Mouse (Mus musculus) bone marrow, adult 2 months (tissue): ENCODE measurements at regions not wholly inside any gene's neighbourhood (a gene's known extent, or its start where the extent isn't known, plus 50 kb on each side); places are given as distances from the start of the nearest gene placed in this dataset.

ENCODE experiments used
- H3K27ac ChIP-seq: fragments of 200-500 bp; 2 replicates; pipeline ENCODE4 v1.5.1; 2012; ENCODE audit warnings: low read depth, mild to moderate bottlenecking, control low read depth, inconsistent platforms, low read length; ENCODE audit not compliant: control insufficient read depth, poor library complexity, insufficient read depth
- H3K4me1 ChIP-seq: fragments of 200-500 bp; 2 replicates; pipeline ENCODE4 v1.6.1; 2011; ENCODE audit warnings: low read length; ENCODE audit not compliant: control insufficient read depth, insufficient read depth
- H3K4me3 ChIP-seq: fragments of 200-500 bp; replicated peaks from 2 replicates; pipeline ENCODE3; 2011; ENCODE audit warnings: mild to moderate bottlenecking, low read depth, low read length, control low read depth; ENCODE audit not compliant: control insufficient read depth
- CTCF ChIP-seq: fragments of 200-500 bp; IDR thresholded peaks from 2 replicates; pipeline ENCODE4 v1.5.1; 2011; ENCODE audit warnings: low read length, control low read depth; ENCODE audit not compliant: control insufficient read depth, insufficient read depth
- POLR2A ChIP-seq: fragments of 200-500 bp; IDR thresholded peaks from 2 replicates; pipeline ENCODE4 v1.6.1; 2011; ENCODE audit warnings: low read depth, mild to moderate bottlenecking, control low read depth, low read length, borderline replicate concordance; ENCODE audit not compliant: control insufficient read depth
- WGBS: fragments of 180-500 bp; shearing (Covaris S2); methylation state at CpG from one replicate; pipeline ENCODE4 v1.1.7; 2018; 5-methylcytosine and 5-hydroxymethylcytosine counted together

GRCm38 (mm10) chr1:23676301-23676700 is 85.3 kb upstream of the B3gat2 start:
- Histone ChIP-seq H3K4me3 (no peak overlapping the region), H3K4me1 (no peaks in the 10 kb centered on the region), H3K27ac (no peak overlapping the region)
- TF ChIP-seq CTCF (no peak), POLR2A (no peak)
- 71% methylated on average over 2 of the region's 2 CpGs for WGBS

GRCm38 (mm10) chr1:23689398-23689797 is 72.2 kb upstream of the B3gat2 start:
- H3K27ac ChIP-seq, result no peak overlapping the region
- no peaks in the 10 kb centered on the region for H3K4me1 ChIP-seq
- TF ChIP-seq CTCF (no peak), POLR2A (no peak)
- WGBS, result 80% methylated on average over 7 of the region's 7 CpGs
- H3K4me3 ChIP-seq, result no peak overlapping the region

- H3K27ac ChIP-seq, result no peak overlapping the region
- H3K4me1 ChIP-seq, result no peaks in the 10 kb centered on the region
- WGBS, result 18% methylated on average over 6 of the region's 6 CpGs
- H3K4me3 ChIP-seq, result no peak overlapping the region
- TF ChIP-seq CTCF, result peak; percentile 42; the same call in 1 of the 2 replicates
- TF ChIP-seq POLR2A, result no peak
Measured at GRCm38 (mm10) chr1:23705489-23705888, 56.1 kb upstream of the B3gat2 start.

DNA sequence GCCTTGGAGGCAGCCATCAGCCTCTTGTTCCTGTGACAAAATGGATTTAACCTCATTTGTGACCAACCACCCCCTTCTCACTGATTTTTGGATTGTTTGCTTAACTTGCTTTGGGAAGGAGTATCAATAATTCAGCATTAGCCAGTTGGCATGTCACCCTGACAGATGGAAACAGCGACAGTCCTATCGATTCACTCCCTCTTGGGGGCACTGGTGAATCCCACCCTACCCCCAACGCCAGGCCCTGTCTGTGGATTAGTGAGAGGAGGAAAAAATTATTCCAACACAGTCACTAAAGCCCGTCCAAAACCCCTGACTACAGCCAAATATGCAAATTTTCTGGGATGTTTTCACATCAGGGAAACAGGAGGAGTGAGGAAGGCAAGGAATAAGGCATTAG is 55.1 kb upstream of the B3gat2 start:
- Histone ChIP-seq H3K27ac (no peak overlapping the region), H3K4me3 (no peak overlapping the region), H3K4me1 (no peaks in the 10 kb centered on the region)
- 57% methylated on average over 4 of the region's 4 CpGs for WGBS
- TF ChIP-seq CTCF, result no peak
- no peak for TF ChIP-seq POLR2A
